Mouse (Mus musculus) right cerebral cortex, postnatal 4 days (tissue): ENCODE results near the gene Tbkbp1.
A peak's percentile ranks its signal among the peaks of the same experiment; 100 is the strongest.

Experiments
- DNase-seq: peaks from one replicate; pipeline ENCODE4 v3.0.0-alpha.2; 2022

The Tbkbp1 gene

GRCm38 (mm10) chr11:97152662-97153287, 1.5 kb upstream of the Tbkbp1 start:
- DNase-seq, result no peak

GRCm38 (mm10) chr11:97152023-97152426, 730 bp upstream of the Tbkbp1 start:
- DNase-seq, result no peak

GRCm38 (mm10) chr11:97150411-97151330, 624 bp downstream of the Tbkbp1 start:
- peak; percentile 75 for DNase-seq

- DNase-seq, result peak; percentile 62
Measured at GRCm38 (mm10) chr11:97149995-97150410, 1.3 kb downstream of the Tbkbp1 start.

GRCm38 (mm10) chr11:97149026-97149425, 2.3 kb downstream of the Tbkbp1 start:
- DNase-seq, result no peak

GRCm38 (mm10) chr11:97148591-97148990, 2.7 kb downstream of the Tbkbp1 start:
- no peak for DNase-seq

- DNase-seq, result no peak
Measured at GRCm38 (mm10) chr11:97147333-97147732, 4.0 kb downstream of the Tbkbp1 start.

GRCm38 (mm10) chr11:97146724-97147123, 4.6 kb downstream of the Tbkbp1 start:
- DNase-seq, result peak; percentile 84

GRCm38 (mm10) chr11:97145951-97146350, 5.3 kb downstream of the Tbkbp1 start:
- no peak for DNase-seq

GRCm38 (mm10) chr11:97145320-97145719, 6.0 kb downstream of the Tbkbp1 start:
- DNase-seq, result no peak

GRCm38 (mm10) chr11:97143196-97143900, 7.9 kb downstream of the Tbkbp1 start:
- no peak for DNase-seq

- DNase-seq, result no peak
Measured at GRCm38 (mm10) chr11:97142159-97142608, 9.1 kb downstream of the Tbkbp1 start.

GRCm38 (mm10) chr11:97140811-97141210, 10.5 kb downstream of the Tbkbp1 start:
- DNase-seq, result no peak

GRCm38 (mm10) chr11:97139256-97139655, 12.0 kb downstream of the Tbkbp1 start:
- no peak for DNase-seq

- DNase-seq, result peak; percentile 53
Measured at GRCm38 (mm10) chr11:97138554-97139226, 12.6 kb downstream of the Tbkbp1 start.

- no peak for DNase-seq
Measured at GRCm38 (mm10) chr11:97133270-97133669, 18.0 kb downstream of the Tbkbp1 start.

GRCm38 (mm10) chr11:97132185-97132584, 19.1 kb downstream of the Tbkbp1 start:
- DNase-seq, result no peak

- no peak for DNase-seq
Measured at GRCm38 (mm10) chr11:97131683-97132082, 19.6 kb downstream of the Tbkbp1 start.

- DNase-seq, result no peak
Measured at GRCm38 (mm10) chr11:97130318-97130717, 21.0 kb downstream of the Tbkbp1 start.

GRCm38 (mm10) chr11:97128956-97129355, 22.3 kb downstream of the Tbkbp1 start:
- DNase-seq, result no peak

GRCm38 (mm10) chr11:97127470-97128223, 23.6 kb downstream of the Tbkbp1 start:
- no peak for DNase-seq
